Mouse (Mus musculus): ENCODE measurements around the gene Trim43a.
A peak's percentile ranks its signal among the peaks of the same experiment; 100 is the strongest.
"Not testable (repeated sequence)": the region's sequence is repeated elsewhere in the genome, so short reads cannot be mapped to it uniquely, and the experiment has no call there.

The Trim43a gene

DNA sequence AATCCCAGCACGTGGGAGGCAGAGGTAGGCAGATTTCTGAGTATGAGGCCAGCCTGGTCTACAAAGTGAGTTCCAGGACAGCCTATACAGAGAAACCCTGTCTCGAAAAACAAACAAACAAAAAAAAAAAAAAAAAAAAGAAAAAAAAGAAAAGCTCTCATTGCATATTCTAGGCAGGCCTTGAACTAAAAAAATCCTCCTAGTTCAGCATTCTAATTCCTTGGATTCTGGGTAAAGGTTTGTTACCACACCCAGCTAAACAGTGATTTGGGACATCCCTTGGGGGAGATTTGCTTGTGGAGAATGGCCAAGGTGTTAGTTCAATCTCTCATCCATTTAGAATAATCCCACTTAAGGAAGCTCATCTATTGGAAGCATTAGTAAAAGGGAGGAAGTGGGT, at the start of gene Trim43a:
Gene Trim43a, plus strand, starts transcription at position 301 of the 400 bp plus-strand sequence.
- DNase-seq (ENCODE audit: low spot score), result not testable (repeated sequence)

DNA sequence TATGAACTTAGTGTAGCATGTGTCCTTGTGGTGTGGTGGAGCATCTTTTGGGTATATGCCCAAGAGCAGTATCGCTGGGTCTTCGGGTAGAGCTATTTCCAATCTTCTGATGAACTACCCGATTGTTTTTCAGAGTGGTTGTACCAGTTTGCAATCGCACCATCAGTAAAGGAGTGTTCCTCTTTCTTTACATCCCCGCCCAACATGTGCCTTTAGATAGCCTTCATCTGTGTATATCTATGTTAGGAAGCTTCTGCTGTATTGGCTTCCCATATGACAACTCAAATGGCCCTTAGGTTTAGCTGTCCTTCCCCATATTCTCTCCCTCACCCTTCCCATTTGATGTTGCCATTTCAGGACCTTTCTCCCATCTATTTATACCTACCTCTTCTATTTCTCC, 46.6 kb upstream of the Trim43a start:
- DNase-seq (ENCODE audit: low spot score), result no peak

DNA sequence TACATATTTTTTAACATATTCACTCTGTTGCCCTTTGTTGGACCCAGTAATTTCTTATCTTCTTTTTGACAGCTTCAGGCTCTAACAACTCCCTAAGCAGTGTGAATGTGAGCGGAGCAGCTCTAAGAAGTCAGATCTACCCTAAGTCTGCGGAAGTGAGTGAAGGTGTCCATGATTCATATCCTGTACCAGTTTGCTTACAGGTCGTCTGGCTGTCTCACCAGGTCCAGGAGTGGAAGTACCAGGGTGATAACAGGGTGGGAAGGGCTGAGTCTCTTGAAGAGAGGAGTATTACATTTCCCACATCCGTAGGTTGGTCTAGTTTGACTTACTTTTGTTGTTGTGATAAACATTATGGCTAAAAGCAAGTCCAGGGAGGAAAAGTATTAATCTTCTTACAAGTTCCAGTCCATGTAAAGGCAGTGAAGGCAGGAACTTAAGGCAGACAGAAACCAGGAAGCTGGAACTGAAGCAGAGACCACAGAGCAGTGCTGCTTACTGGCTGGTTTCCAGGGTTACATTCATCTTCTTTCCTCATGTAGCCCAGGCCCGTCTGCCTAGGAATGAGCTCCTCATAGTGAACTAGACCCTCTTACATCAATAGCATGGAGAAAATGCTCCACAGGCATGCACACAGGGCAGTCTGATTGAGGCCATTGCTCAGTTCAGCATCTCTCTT, 41.0 kb upstream of the Trim43a start:
- DNase-seq (ENCODE audit: low spot score), result no peak

DNA sequence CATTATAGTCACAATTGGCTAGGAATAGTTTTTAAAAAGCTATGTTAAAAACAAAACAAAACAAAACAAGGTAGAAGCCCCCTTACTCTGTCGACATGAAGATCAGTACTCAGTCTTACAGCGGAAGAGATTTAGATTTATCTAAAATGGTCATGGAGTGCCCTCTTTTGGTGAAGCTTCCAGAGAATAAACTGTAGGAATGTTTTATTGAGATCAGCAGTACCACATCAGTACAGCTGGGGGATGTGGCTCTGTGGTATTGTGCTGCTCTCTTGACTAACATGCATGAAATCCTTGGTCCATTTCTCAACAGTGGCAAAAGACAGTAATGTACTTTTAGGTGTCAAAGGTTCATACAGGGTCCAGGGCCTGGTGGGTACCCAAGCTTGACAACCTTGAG, 37.9 kb upstream of the Trim43a start:
- DNase-seq (ENCODE audit: low spot score), result no peak

DNA sequence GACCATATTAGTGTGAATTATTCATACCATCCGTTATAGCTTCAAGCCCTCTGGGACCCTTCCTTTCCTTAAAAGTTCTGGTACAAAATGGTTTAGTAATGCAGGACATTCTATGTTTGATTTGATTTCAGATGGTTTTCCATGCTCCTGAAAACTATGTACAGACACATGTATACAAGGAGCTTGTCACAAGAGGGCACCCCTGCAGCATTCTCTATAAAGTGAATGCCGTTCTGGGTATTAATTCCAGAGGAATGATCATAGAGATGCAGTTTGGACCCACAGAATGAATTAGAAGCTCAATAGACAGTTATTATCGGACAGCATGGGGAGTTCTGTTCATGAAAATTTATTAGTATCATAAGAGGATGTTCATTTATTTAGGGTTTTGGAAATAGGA, 35.2 kb upstream of the Trim43a start:
- no peak for DNase-seq (ENCODE audit: low spot score)

DNA sequence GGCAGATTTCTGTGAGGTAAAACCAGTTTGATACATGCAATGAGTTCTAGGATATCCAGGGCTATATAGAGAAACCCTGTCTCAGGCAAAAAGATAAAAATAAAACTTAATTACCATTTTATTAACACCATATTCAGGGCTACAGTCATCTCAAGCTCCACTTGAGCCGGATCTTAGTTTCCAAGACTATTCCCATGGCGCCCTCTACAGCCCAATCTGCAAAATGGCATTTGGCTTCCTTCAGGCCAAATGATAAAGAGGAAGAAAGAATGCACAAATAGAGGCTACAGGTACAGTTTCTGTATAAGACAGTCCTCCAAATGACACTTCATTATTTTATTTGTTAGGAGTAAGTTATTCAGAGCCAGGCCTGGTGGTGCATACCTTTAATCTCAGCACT, 34.5 kb upstream of the Trim43a start:
- peak; percentile 53 for DNase-seq (ENCODE audit: low spot score)

DNA sequence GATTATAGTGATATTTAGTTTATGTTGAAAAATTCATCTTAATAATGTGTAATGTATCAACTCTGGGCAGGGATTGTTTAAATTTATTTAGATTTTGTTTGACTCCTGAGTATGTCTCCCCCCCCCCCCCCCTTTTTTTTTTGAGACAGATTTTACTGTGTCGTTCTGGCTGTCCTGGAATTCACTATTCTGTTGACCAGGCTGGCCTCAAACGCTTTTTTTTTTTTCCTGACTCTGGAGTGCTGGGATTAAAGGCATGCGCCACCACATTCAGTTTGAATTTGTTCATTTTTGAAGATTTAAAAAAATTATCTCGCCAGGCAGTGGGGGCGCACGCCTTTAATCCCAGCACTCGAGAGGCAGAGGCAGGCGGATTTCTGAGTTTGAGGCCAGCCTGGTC, 34.0 kb upstream of the Trim43a start:
- no peak for DNase-seq (ENCODE audit: low spot score)

DNA sequence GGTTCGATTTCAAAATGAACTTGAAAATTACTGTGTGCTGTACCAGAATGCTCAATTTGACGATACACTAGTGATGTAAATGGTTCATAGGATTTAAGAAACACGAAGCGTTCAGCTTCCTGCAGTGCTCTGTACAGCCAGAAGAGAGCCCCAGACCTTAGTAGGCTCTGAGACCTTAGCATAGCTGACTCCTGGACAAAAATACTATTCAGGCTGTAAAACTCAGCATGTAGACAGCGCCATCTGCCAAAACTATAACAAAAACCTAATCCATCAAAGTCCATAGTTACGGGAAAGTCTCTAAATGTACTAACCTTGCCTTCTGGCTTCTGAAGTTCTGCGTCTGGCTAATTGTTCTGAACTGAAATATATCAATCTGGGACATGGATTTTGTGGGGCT, 33.4 kb upstream of the Trim43a start:
- DNase-seq (ENCODE audit: low spot score), result no peak

DNA sequence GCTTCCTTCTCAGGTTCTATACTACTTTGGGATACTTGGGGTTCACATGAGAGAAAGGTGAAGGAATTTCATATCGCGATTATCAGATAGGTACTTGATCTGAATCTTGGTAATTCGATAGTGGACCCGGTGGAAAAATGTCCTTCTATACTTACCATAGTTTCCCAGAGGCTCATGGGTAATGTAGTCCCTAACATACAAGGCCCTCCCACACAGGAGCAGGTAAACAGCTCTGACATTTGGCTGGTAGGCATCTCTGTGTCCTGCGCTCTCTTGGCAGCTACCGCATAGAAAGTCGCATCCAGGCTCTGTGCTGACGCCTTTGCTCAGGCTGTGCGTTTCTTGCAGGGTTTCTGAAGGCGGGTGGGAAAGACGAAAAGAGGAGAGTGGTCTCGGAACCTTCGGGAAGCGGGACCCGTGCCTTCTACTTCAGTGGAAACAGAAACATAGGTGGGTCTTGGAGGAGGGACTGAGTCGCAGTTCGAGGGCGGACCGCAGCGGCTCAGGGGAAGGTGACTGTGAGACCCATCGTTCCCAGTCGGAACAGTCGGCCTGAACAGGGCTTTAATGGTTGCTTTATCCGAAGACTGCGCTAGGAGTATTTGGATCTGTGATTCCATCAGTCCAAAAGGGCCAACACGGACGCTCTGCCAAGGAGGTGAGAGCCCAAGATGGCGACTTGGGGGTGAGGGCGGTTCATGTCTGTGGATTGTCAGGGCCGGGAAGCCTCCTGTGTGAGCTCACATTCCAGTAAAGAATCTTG, 32.7 kb upstream of the Trim43a start, which contains the start of gene Zfp949:
Gene Zfp949, plus strand, starts transcription at position 170 of the 763 bp plus-strand sequence.
- DNase-seq (ENCODE audit: low spot score), result peak; percentile 33

DNA sequence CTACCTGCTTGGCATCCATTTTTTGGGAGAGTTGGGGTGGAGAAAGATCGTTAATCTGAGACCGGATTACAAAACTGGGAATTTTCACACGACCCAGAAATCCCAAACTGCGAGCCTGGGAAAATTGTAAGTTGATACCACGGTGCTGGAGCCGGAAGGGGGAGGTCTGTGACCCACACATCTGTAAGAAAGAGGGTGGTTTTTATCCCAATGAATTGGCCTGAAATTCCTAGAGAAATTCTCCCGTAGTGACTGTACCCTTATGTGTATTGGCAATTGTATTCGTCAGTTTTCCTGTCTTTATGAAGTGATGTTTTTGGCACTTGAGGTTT, 32.1 kb upstream of the Trim43a start:
- DNase-seq (ENCODE audit: low spot score), result no peak

DNA sequence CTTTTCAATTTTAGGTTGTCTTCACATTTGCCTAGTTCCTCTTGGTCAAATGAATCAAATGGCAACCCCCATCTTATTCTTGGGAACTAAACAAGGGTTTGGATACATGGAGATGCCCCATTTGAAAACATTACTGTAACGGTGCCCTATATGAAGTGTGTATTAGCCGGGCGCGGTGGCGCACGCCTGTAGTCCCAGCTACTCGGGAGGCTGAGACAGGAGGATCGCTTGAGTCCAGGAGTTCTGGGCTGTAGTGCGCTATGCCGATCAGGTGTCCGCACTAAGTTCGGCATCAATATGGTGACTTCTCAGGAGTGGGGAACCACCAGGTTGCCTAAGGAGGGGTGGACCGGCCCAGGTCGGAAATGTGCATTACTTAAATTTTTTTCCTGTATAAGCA, 27.6 kb upstream of the Trim43a start:
- no peak for DNase-seq (ENCODE audit: low spot score)

DNA sequence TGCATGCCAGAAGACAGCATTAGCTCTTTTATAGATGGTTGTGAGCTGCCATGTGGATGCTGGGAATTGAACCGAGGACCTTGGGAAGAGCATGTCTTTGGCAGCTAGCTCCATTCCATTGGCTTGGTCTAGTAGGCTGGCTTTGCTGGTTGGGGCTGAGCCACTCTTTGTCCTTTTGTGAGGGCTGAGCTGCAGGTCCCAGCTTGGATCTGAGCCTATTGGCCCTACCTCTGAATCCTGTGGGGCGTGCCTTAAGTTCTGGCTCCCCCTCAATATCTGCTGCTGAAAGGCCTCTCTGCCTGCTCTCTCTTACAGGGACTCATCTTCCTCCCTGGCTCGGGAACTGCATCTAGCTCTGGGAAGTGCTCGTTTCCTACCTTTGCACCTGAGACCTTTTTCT, 22.5 kb upstream of the Trim43a start:
- no peak for DNase-seq (ENCODE audit: low spot score)

DNA sequence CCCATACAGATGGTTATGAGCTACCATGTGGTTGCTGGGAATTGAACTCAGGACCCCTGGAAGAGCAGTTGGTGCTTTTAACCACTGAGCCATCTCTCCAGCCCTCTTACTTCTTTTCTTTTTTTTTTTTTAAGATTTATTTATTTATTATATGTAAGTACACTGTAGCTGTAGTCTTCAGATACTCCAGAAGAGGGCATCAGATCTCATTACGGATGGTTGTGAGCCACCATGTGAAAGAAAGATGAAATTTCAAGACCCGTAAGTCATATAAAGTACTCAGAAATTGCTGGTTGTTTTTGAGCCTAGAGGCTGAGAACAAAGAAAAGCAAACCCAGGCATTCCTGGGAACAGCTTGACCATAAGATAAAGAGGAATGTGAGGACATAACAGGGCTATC, 19.2 kb upstream of the Trim43a start:
- not testable (repeated sequence) for DNase-seq (ENCODE audit: low spot score)

DNA sequence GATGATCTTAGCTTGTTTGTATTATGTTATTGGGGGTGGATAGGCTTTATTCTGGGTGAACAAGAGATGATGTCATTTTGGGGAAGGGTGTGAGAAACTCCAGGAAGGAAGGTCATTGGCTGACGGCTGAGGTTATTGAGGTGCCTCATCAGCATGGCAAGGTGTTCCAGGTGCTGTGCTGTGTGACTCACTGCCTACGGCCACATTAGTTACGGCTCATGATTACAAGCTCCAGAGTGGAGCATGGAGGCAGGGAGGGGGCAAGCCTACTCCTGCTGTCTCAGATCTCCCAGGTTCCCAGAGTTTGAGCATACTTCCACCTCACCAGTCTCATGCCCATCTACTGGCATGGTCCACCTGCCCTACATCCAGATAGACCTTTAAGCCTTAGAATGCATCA, 10.2 kb upstream of the Trim43a start:
- DNase-seq (ENCODE audit: low spot score), result not testable (repeated sequence)

DNA sequence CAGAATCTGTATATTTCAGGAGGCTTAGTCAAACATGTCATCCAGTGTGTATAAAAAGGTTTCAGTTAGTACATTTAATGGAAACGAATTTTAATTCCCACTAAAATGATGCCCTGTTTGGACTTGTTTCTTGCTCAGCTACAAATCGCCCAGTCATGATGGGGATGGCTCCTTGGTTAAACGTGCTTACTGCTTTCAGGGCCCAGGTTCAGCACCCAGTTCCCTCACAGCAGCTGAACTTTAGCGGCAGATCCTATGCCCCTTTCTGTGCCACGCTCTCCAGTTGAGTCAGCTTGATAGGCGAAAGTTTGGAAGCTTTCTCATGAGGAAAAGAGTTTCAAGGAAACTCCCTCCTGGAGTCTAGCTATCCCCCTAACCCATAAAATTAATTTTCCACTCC, 13.0 kb downstream of the Trim43a start:
- DNase-seq (ENCODE audit: low spot score), result not testable (repeated sequence)

DNA sequence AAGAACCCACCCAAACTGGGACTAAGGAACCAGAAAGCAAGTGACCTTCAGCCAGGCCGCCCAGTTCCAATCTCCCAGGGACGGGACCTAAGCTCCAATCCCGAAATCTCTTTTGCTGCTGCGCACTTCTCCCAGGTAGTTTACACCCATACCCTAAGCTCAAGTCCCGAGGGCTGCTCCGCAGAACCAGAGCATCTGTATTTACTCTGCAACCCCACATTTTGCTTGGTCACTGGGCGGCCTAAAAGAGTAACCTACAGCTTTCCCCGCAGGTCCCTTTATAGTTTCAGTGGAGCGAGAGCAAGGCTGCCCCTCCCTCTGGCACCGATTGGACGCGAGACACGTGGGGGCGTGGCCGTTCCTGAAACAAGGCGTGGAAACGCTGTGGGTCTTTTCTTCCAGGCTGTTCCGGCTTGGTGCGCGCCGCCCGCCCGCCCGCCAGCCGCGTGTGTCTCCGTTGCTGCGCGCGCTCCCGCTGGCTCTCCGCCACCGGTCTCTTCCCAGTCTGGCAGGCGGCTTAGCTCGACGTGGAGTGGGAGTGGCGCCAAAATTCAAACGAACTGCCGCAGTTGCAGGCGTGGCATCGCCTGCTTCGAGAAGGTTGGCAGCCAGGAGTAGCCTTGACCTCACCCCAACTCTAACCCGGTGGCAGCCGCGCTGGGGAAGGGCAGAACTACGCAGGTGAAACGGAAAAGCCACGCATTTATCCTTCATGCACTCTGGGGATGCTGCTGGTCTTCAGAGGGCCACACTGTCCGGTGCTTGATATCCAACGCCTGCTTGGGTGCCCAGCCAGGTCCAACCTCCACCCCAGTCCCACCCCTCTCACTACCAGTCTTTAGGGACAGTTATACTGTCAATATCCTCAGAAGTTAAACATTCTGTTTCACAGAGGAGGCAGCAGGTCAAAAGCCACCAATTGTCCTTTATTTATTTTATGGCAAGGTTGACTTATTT, 18.8 kb downstream of the Trim43a start:
- DNase-seq (ENCODE audit: low spot score), result peak; percentile 100

DNA sequence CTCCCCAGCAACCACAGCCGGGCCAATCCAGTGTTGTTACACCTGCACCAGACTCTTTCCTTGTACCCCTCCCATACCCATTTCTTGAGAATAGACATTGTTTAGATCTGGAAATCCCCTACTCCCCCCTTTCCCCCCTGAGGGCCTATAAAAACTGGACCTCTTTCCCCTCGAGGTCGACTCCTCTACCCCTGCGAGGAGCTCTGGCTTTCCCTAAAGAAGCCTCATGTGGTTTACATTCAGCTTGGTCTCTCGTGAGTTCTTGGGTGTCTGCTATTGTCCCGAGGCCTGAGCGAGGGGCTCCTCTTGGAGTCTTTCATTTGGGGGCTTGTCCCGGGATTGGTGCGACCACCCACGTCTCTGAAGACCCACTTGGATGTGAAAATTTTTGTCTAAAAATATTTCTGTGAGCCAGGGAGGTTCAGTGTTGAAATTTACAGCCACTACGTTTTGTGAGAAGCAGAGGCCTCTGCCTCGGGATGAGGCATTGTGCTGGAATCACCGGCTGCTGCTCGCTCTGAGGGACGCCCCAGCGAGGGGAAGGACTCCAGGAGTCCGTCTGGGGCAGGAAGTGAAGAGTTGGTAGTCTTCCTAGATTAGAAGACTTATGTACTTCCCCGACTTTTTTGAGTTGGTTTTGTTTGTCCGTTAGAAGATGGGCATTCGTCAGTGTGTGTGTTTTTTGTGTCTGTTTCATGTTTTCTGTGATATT, 45.3 kb downstream of the Trim43a start:
- DNase-seq (ENCODE audit: low spot score), result not testable (repeated sequence)

DNA sequence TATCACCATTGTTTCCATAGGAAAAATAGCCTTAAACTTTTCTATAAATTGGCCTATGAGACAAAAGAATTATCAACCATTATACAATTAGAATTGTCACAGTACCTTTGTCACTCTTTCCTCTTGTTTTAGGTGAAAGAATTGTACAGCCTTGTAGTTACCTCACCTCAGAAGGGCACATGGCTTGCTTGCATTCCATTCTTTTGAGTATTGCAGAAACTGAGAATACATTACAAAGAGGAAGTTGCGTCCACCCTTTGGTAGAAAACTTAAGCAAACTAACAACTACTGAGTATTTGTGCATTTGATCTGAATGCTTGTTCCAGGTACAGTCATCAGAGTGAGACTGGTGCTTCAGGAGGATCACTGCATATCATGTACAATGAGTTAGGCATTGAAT, 57.4 kb downstream of the Trim43a start:
- DNase-seq (ENCODE audit: low spot score), result not testable (repeated sequence)
